Mouse (Mus musculus): ENCODE results near the gene Dusp13. TPM values are rescaled to one million over a fixed set of nuclear protein-coding genes. Genes with fewer than 3 reads are reported as not detected.

The Dusp13 gene
- total and polyA plus RNA-seq, 2 experiments from 2014 or later, result 0.25 TPM; not detected in 1

GRCm38 (mm10) chr14:21686376-21687279 lies 64.4 kb downstream of the Dusp13 start:
- no peak overlapping the region for H3K9ac ChIP-seq (replicated peaks; ENCODE audit: low read length)
- 16% methylated on average over 49 of the region's 49 CpGs for WGBS
- H3K4me3 ChIP-seq (ENCODE audit: low read length), result peak overlapping the region; percentile 21
- 0 out of 2 replicates have a peak, but pooled peaks have one; percentile 44 for ATAC-seq
- H3K36me3 ChIP-seq (ENCODE audit: insufficient read depth, low read length), result no peaks in the 10 kb centered on the region
- H3K4me1 ChIP-seq (ENCODE audit: insufficient read depth, low read length), result peaks cover 5% of the 10 kb centered on the region; the same call in 1 of the 2 replicates
- no peaks in the 10 kb centered on the region for H3K27me3 ChIP-seq (ENCODE audit: insufficient read depth, low read length)
- DNase-seq (ENCODE audit: low spot score), result no peak
- H3K9me3 ChIP-seq (ENCODE audit: low read length), result no peaks in the 10 kb centered on the region
- TF ChIP-seq CTCF (IDR thresholded peaks at IDR 0.05; ENCODE audit: low read depth), result no peak
- peak overlapping the region; percentile 49 for H3K4me2 ChIP-seq (ENCODE audit: low read depth, low read length)
- H3K27ac ChIP-seq, result no peak overlapping the region

DNA sequence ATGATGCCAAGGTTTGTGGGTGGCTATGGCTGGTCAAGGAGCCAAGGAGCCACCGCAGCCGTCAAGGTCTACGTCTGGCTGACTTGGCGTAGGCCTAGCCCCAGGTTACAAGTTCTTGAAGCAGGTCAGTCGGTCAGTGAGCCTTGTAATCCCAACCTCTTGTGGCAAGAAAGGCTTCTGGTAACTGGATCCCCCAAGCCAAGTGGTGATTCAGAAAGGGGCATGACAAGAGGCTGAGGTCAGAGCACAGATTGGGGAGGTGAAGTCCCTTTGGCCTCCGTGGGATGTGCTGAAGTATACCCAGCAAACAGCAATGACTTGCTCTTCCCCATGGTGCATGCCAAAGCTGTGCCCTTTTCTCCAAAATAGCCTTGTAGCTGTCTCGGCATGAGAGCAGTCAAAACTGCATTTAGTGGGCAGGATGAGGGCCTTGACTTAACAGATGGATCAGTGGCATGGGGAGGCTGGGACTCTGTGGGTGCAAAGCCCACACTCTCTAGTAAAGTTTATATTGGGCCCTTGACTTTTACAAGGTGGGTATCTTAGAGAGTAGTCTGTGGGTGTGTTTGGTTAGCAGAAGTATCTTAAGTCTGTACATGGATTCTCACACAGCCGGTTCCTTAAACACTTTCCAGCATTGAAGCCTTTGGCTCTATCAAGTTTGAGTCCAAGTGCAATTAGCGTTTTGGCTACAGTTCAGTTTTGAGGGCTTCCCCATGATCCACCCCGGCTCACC lies 65.4 kb downstream of the Dusp13 start:
- no peak overlapping the region for H3K4me2 ChIP-seq (ENCODE audit: low read depth, low read length)
- WGBS, result 87% methylated on average over 10 of the region's 10 CpGs
- no peak for ATAC-seq
- no peak overlapping the region for H3K4me3 ChIP-seq (ENCODE audit: low read length)
- H3K27me3 ChIP-seq (ENCODE audit: insufficient read depth, low read length), result no peaks in the 10 kb centered on the region
- H3K27ac ChIP-seq, result no peak overlapping the region
- H3K9me3 ChIP-seq (ENCODE audit: low read length), result no peaks in the 10 kb centered on the region
- no peak for TF ChIP-seq CTCF (IDR thresholded peaks at IDR 0.05; ENCODE audit: low read depth)
- peaks cover 5% of the 10 kb centered on the region; the same call in 1 of the 2 replicates for H3K4me1 ChIP-seq (ENCODE audit: insufficient read depth, low read length)
- no peak overlapping the region for H3K9ac ChIP-seq (replicated peaks; ENCODE audit: low read length)
- H3K36me3 ChIP-seq (ENCODE audit: insufficient read depth, low read length), result no peaks in the 10 kb centered on the region
- DNase-seq (ENCODE audit: low spot score), result no peak

GRCm38 (mm10) chr14:21683834-21684233 lies 67.1 kb downstream of the Dusp13 start:
- no peaks in the 10 kb centered on the region for H3K9me3 ChIP-seq (ENCODE audit: low read length)
- H3K27me3 ChIP-seq (ENCODE audit: insufficient read depth, low read length), result no peaks in the 10 kb centered on the region
- H3K4me1 ChIP-seq (ENCODE audit: insufficient read depth, low read length), result peaks cover 12% of the 10 kb centered on the region; the same call in 1 of the 2 replicates
- ATAC-seq, result no peak
- no peaks in the 10 kb centered on the region for H3K36me3 ChIP-seq (ENCODE audit: insufficient read depth, low read length)
- no peak for DNase-seq (ENCODE audit: low spot score)
- no peak overlapping the region for H3K27ac ChIP-seq
- TF ChIP-seq CTCF (IDR thresholded peaks at IDR 0.05; ENCODE audit: low read depth), result no peak
- no peak overlapping the region for H3K4me3 ChIP-seq (ENCODE audit: low read length)
- WGBS, result 65% methylated on average over 4 of the region's 4 CpGs
- no peak overlapping the region for H3K9ac ChIP-seq (replicated peaks; ENCODE audit: low read length)
- H3K4me2 ChIP-seq (ENCODE audit: low read depth, low read length), result no peak overlapping the region

Other genes starting within 250 kb of the Dusp13 start
- gene Dupd1, start 36.6 kb downstream of the Dusp13 start, total RNA-seq (2014; rRNA removed), result not detected in 2 replicates
- gene Dupd1, start 36.6 kb downstream of the Dusp13 start, polyA plus RNA-seq (2015; fragmentation: Nextera tagmentation; extraction: Ambion mirVana), result 0.29 TPM in 1 of 2 replicates, not detected in the other
- gene Samd8, start 650 bp downstream of the Dusp13 start, total RNA-seq (2014; rRNA removed), result 62.4 and 71.8 TPM in 2 replicates
- 24.9 and 25.5 TPM in 2 replicates for gene Samd8, start 650 bp downstream of the Dusp13 start, polyA plus RNA-seq (2015; fragmentation: Nextera tagmentation; extraction: Ambion mirVana)
- 197 and 223 TPM in 2 replicates for gene Vdac2, start 74.1 kb upstream of the Dusp13 start, total RNA-seq (2014; rRNA removed)
- 323 and 328 TPM in 2 replicates for gene Vdac2, start 74.1 kb upstream of the Dusp13 start, polyA plus RNA-seq (2015; fragmentation: Nextera tagmentation; extraction: Ambion mirVana)
- 37.1 and 47.9 TPM in 2 replicates for gene Comtd1, start 97.8 kb upstream of the Dusp13 start, total RNA-seq (2014; rRNA removed)
- gene Comtd1, start 97.8 kb upstream of the Dusp13 start, polyA plus RNA-seq (2015; fragmentation: Nextera tagmentation; extraction: Ambion mirVana), result 62.2 and 62.8 TPM in 2 replicates
- gene Zfp503, start 238.4 kb upstream of the Dusp13 start, total RNA-seq (2014; rRNA removed), result 25.5 and 25.6 TPM in 2 replicates
- gene Zfp503, start 238.4 kb upstream of the Dusp13 start, polyA plus RNA-seq (2015; fragmentation: Nextera tagmentation; extraction: Ambion mirVana), result 8.4 and 10.4 TPM in 2 replicates